Mouse (Mus musculus): ENCODE measurements around the gene Aco2. TPM values are rescaled to one million over a fixed set of nuclear protein-coding genes. Genes with fewer than 3 reads are reported as not detected.
A peak's percentile ranks its signal among the peaks of the same experiment; 100 is the strongest.

The Aco2 gene
- total RNA-seq, 2 experiments from 2014 or later = 1,155 to 1,439 TPM

DNA sequence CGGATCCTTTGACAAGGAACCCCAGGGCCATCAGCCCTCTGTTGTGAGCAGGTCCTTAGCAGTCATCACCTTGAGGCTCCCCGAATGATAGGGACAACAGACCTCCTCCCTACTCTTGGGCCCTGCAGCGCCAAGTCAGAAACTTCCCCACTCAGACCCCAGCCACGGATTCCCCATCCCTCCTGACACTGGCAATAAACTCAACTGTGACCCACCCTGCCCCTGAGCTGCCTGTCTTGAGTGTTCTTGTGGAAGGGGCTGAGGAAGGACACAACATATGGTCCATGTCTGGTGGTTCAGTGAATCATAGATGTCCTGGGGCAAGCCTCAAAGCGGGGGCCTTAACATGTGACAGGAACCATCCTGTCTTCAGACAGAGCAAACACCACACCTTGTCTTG lies 78.6 kb downstream of the Aco2 start:
- Histone ChIP-seq H3K4me3 (no peak overlapping the region), H3K27ac (no peak overlapping the region)
- no peak for TF ChIP-seq CTCF (IDR thresholded peaks at IDR 0.05)
- DNase-seq = no peak
- intact Hi-C loops (cut with DNase I) = no loop called here

DNA sequence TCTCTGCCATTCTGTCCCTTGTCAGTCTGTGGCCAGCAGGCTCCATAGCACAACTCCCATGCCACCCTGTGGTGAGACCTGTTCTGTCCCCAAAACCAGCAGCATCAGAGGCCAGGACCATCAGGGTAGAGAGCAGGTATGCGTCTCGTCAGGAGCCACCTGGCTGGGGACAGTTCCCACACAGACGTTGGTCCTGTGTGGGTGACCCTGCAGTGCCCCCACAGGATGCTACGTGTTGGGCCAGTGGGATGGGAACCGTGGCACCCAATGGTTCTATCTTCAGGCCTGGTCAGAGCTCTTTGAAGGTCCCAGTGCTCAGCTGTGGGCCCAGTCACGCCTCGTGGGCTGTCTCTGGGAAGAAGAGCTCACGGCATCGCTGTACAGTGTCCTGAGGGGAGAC lies 79.0 kb downstream of the Aco2 start:
- TF ChIP-seq CTCF (IDR thresholded peaks at IDR 0.05) = no peak
- Histone ChIP-seq H3K4me3 (no peak overlapping the region), H3K27ac (no peak overlapping the region)
- DNase-seq = peak; percentile 12
- intact Hi-C loops (cut with DNase I) = no loop called here

DNA sequence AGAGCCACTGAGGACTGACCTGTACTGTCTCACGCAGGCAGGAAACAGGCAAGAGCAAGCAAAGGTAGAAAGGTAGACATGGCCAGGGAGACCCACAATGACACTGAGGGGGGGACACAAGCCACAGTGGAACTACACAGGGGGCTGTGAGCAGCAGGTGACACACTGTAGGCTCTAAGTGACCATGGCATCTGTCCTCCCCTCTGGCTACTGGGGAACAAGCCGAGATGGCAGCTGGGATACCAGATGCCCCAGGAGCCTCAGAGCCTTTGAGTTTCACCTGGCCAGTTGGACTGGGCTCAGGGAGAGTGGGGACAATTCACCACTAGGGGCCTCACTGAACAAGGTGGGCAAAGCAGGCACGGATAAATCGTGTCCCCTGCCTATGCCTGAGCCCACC lies 80.2 kb downstream of the Aco2 start:
- TF ChIP-seq CTCF (IDR thresholded peaks at IDR 0.05) = no peak
- Histone ChIP-seq H3K27ac (no peak overlapping the region), H3K4me3 (no peak overlapping the region)
- no peak for DNase-seq
- intact Hi-C loops (cut with DNase I) = no loop called here

DNA sequence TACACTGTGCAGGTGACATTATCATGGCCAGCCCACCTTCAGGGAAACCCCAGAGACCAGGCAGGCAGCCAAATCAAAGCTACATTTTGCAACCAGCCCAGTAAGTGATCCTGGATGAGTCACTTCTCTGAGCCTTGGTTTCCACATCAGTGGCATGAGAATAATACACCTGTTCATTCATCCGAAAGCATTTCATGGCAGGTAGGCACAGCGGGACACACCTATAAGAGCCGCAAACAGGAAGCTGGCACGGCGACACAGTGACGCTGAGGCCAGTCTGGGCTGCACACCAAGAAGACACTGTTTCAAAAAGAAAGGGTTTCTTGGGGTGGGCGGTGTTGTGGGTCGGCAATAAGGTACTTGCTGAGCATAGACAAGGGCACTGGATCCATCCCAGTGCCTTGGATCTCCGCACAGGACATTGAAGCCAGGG lies 82.1 kb downstream of the Aco2 start:
- no peak overlapping the region for H3K4me3 ChIP-seq
- H3K27ac ChIP-seq = no peak overlapping the region
- intact Hi-C loops (cut with DNase I) = no loop called here
- TF ChIP-seq CTCF (IDR thresholded peaks at IDR 0.05) = no peak
- DNase-seq = no peak

DNA sequence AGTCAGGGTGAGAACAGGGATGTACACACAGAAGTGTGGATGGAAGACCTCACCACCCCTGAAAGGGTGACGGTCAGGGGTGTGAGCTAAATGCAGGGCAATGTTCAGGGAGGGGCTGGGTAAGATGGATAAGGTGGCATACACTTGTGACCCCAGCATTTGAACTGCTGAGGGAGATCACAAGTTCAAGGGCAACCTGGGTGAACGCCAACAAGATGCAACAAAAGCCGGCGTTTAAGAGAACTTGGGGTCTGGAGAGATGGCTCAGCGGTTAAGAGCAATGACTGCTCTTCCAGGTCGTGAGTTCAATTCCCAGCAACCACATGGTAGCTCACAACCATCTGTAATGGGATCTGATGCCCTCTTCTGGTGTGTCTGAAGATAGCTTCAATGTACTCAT lies 82.6 kb downstream of the Aco2 start:
- no peak for TF ChIP-seq CTCF (IDR thresholded peaks at IDR 0.05)
- intact Hi-C loops (cut with DNase I) = no loop called here
- DNase-seq = no peak
- Histone ChIP-seq H3K27ac (no peak overlapping the region), H3K4me3 (no peak overlapping the region)

DNA sequence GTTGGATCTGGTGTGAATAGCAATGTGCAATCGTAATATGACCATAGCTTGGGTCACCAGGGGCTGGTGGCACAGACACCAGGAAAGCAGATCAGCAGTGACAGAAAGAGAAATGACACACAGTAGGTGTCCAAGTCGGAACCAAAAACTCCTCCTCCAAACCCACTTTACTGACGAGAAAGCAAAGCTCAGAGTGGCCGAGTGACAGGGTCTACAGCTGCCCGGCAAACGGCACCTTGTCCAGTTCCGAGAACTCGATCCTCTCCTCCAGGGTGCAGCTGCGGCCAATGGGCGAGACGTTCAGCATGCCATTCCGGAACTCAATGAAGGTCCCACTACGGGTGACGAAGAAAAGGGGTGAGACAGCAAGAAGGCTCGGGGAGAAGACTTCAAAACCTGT lies 83.3 kb downstream of the Aco2 start:
- intact Hi-C loops (cut with DNase I) = no loop called here
- no peak for TF ChIP-seq CTCF (IDR thresholded peaks at IDR 0.05)
- no peak for DNase-seq

DNA sequence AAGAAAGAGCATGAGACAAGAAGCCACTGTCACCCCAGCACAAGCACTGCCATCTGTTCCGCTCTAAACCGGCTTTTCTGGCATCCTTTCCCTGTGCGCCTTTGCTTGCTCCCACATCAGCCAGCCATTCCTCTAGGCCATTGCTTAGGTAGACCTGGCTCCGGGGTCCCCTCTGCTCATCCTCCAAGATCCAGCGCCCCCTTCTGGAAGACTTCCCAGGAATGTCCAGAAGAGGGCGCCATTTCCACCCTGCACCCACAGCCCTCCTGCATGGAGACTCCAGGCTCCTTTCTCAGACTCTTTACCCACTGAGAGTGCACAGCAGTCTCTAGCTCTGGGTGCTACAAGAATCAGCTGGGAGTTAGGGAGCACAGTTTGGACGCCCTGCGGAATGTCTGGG lies 84.3 kb downstream of the Aco2 start:
- TF ChIP-seq CTCF (IDR thresholded peaks at IDR 0.05) = peak; percentile 88
- H3K4me3 ChIP-seq = no peak overlapping the region
- H3K27ac ChIP-seq = no peak overlapping the region
- DNase-seq = peak; percentile 49
- intact Hi-C loops (cut with DNase I) = no loop called here

More for the DNA sequence above, 83.3 kb downstream of the Aco2 start:
- Histone ChIP-seq H3K27ac (no peak overlapping the region), H3K4me3 (no peak overlapping the region)

DNA sequence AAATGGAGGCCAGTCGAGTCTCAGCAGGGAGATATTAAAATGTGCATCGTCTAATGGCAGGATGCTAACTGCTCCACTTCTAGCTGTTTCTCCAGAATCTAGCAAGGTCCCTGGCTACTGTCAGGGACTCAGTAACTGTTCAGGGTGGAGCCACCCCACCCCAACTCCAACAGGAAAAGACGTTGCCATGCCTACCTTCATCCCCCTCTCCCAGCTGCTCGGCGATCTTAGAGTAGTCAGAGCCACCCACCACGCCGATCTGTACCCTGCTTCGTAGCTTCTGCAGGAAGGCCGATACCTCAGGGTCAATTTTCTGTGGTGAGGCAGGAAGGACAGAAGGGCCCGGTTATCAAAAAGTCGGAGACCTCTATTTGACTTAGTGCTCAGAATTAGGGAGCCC lies 85.5 kb downstream of the Aco2 start:
- intact Hi-C loops (cut with DNase I) = no loop called here
- DNase-seq = no peak

DNA sequence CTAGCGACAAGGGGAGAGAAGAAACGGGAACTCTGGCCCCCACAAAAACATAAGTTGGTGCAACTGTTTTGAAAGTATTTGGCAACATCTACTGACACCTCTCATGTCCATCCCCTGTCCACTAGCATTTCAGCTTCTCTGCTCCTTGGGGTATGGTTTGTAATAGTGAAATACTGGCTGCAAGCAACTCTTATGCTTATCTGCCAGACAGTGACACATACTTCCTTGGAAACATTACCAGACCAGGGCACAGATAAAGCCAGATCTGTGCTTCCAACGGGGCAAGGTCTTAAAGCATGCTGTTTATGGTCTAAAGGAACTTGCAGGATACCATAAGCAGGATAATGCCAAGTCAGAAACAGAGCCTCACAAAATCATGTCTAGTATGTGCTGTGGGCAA lies 86.8 kb downstream of the Aco2 start:
- DNase-seq = no peak
- Histone ChIP-seq H3K27ac (no peak overlapping the region), H3K4me3 (no peak overlapping the region)
- no peak for TF ChIP-seq CTCF (IDR thresholded peaks at IDR 0.05)
- intact Hi-C loops (cut with DNase I) = no loop called here

More for the DNA sequence above, 85.5 kb downstream of the Aco2 start:
- TF ChIP-seq CTCF (IDR thresholded peaks at IDR 0.05) = no peak
- Histone ChIP-seq H3K4me3 (no peak overlapping the region), H3K27ac (no peak overlapping the region)

DNA sequence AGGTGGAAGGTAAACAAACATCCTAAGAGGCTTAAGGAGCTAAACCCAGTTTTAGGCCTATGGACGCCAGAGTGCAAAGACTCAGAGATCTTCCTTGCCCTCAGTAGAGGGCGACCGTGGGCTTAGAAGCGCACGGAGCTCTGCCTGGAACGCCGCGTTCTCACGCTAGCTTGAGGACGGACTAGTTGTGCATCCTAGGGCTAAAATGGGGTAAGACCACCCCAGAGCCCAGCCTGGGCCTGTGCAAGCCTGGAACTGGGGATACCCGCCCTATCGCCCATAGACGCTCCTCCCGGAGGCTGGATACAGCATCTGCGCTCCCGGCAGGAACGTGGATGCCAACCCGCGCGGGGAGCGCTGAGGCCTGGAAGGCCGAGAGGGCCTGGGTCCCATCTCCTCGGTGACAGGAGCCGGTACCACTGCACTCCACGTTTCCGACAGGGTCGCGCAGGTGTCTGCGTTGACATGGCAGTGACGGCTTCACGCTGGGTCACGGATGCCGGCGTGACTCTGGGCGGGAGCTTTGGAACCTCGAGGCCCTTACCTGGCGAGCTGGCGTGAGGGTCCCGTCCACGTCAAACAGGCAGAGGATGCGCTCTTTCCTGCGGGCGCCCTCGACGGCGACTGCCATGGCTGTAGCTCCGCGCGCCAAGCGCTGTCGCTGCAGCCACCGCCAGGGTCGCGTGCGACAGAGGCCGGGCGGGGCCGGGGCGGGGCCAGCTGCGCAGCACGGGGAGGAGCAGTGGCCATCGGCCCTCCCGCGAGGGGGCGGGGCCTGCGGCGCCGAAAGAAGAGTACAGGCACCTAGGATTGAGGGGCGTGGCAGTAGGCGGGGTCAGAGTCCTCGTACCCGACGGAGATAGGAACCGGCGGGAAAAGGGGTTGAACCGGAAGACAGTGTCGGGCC lies 88.3 kb downstream of the Aco2 start, which contains the start of gene Pmm1:
Gene Pmm1, minus strand, starts transcription at position 760 of the 907 bp plus-strand sequence.
- intact Hi-C loops (cut with DNase I) = loop anchor here (1.0 kb wide), 1 partner anchor 29 kb away; no protein-coding TSS in a partner anchor
- Histone ChIP-seq H3K27ac (peak within 1 kb of the TSS; percentile 84), H3K4me3 (peak within 1 kb of the TSS; percentile 97)
- TF ChIP-seq CTCF (IDR thresholded peaks at IDR 0.05) = peak; percentile 79
- DNase-seq = peak; percentile 100

DNA sequence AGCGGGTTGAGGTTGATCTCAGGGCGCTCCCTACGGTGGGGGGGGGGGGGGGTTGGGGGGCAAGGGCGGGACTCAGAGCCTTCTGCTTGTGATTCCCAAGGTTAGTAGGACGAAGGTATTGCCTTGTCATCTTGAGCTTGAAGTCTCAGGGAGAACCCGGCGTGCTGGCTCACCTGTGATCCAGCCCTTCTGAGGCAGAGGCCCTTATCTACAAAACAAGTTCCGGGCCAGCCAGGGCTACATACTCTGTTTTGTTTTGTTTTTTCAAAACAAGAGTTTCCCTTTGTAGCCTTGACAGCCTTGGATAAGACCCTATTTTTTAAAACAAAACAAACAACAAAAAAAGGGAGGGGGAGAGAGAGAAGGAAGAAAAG lies 89.0 kb downstream of the Aco2 start:
- TF ChIP-seq CTCF (IDR thresholded peaks at IDR 0.05) = no peak
- Histone ChIP-seq H3K27ac (peak overlapping the region; percentile 81), H3K4me3 (peak overlapping the region; percentile 97)
- DNase-seq = no peak
- intact Hi-C loops (cut with DNase I) = no loop called here

DNA sequence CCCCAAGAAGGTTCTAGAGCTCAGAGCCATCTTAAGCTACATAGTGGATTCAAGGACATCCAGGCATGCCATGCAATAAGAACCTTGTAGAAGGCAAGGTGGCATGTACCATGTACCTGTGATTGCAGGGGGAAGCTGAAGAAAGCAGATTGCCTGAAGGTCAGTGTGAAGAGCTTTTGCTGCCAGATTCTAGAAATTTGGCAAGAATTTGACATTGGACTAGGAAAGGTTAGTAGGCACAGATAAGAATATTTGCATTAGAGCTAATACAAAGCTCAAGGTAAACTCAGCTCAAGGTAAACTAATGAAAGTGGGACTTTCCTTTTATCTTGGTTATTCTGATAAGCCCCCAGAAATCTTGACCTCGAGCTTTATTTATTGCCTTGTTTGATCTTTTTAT lies 92.2 kb downstream of the Aco2 start:
- no peak overlapping the region for H3K27ac ChIP-seq
- no peak overlapping the region for H3K4me3 ChIP-seq
- intact Hi-C loops (cut with DNase I) = no loop called here
- DNase-seq = no peak
- TF ChIP-seq CTCF (IDR thresholded peaks at IDR 0.05) = no peak

Other genes starting within 250 kb of the Aco2 start
- 1 to 10 TPM; 7.3 to 9.0 TPM for gene L3mbtl2, start 208.4 kb upstream of the Aco2 start, total RNA-seq (2021)
- gene Chadl, start 175.0 kb upstream of the Aco2 start, total RNA-seq (2021) = 1 to 10 TPM; 1.3 to 1.4 TPM
- 10 to 100 TPM; 30.2 to 34.3 TPM for gene Zc3h7b, start 127.3 kb upstream of the Aco2 start, total RNA-seq (2021)
- 10 to 100 TPM; 23.7 to 24.1 TPM for gene Rangap1, start 126.8 kb upstream of the Aco2 start, total RNA-seq (2021)
- gene Tef, start 69.9 kb upstream of the Aco2 start, total RNA-seq (2021) = 100 to 1,000 TPM; 101 to 191 TPM
- gene Tob2, start 13.5 kb upstream of the Aco2 start, total RNA-seq (2021) = 100 to 1,000 TPM; 151 to 205 TPM
- gene Phf5a, start 398 bp upstream of the Aco2 start, total RNA-seq (2021) = 10 to 100 TPM; 38.4 to 39.9 TPM
- 1 to 10 TPM; 6.4 to 7.6 TPM for gene Polr3h, start 53.9 kb downstream of the Aco2 start, total RNA-seq (2021)
- gene Csdc2, start 64.5 kb downstream of the Aco2 start, total RNA-seq (2021) = 1 to 10 TPM; 1.6 to 2.1 TPM
- gene Pmm1, start 88.6 kb downstream of the Aco2 start, total RNA-seq (2021) = 10 to 100 TPM; 16.2 to 17.2 TPM
- not detected for gene 1700029P11Rik, start 108.2 kb downstream of the Aco2 start, total RNA-seq (2021)
- gene Xrcc6, start 115.5 kb downstream of the Aco2 start, total RNA-seq (2021) = 10 to 100 TPM; 23.9 to 25.4 TPM
- gene Desi1, start 161.6 kb downstream of the Aco2 start, total RNA-seq (2021) = 10 to 100 TPM; 14.5 to 20.8 TPM
- 10 to 100 TPM; 44.4 to 61.4 TPM for gene Snu13, start 175.3 kb downstream of the Aco2 start, total RNA-seq (2021)
- not detected for gene 4930407I10Rik, start 186.8 kb downstream of the Aco2 start, total RNA-seq (2021)
- gene Mei1, start 197.7 kb downstream of the Aco2 start, total RNA-seq (2021) = not detected

Data from gastrocnemius, adult 2 months (tissue).